Mouse (Mus musculus): Measurements from ENCODE around the gene Lrrc2. TPM values are rescaled to one million over a fixed set of nuclear protein-coding genes. Genes with fewer than 3 reads are reported as not detected.

Lrrc2 gene
- polyA plus RNA-seq, 1 experiment from 2014 or later: not detected

DNA sequence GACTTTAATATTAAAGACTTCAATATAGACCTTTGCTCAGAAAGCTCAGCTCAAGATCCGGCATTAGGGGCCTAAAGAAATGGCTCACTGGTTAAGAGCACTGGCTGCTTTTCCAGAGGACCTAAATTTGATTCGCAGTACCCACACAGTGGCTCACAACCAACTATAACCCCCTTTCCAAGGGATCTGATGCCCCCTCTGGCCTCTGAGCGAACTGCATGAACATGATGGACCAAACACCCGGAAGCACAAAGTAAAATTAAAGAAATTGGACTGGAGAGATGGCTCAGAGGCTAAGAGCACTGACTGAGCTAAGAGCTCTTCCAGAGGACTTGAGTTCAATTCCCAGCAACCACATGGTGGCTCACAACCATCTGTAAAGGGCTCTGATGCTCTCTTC lies 64.3 kb downstream of the Lrrc2 start:
- no peak for DNase-seq
- H3K27me3 ChIP-seq (ENCODE audit: insufficient read depth, low read length): no peaks in the 10 kb centered on the region
- H3K4me1 ChIP-seq (ENCODE audit: insufficient read depth): no peaks in the 10 kb centered on the region
- no peak overlapping the region for H3K4me3 ChIP-seq (ENCODE audit: low read depth, low read length)
- no peaks in the 10 kb centered on the region for H3K9me3 ChIP-seq (ENCODE audit: low read depth, low read length)
- peak; percentile 23; the same call in 1 of the 2 replicates for TF ChIP-seq CTCF (IDR thresholded peaks at IDR 0.05; ENCODE audit: low read depth)
- no peaks in the 10 kb centered on the region for H3K36me3 ChIP-seq (ENCODE audit: insufficient read depth)
- no peak for ATAC-seq (ENCODE audit: insufficient read depth)
- WGBS: 80% methylated on average over 4 of the region's 4 CpGs
- H3K9ac ChIP-seq: no peak overlapping the region
- no peak overlapping the region for H3K27ac ChIP-seq (ENCODE audit: low read depth)
- H3K4me2 ChIP-seq: no peak overlapping the region

DNA sequence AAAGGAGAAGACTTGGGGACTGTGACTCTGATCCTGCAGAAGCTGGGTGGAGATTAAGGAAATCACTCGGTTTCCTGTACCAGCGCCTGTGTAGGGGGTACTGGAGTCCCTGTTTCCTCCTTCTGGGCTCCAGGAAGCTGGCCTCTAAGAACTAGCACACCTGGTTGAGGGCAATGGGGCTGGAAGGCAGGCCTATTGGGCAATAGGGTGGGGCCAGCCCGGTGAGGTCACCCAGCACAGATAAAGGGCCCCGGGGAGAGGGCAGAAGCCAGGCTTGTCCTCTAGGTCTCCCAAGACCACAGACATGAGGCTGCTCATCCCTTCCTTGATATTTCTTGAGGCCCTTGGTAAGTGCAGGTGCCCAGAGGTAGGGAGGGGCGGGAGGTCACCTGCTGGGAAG lies 67.7 kb downstream of the Lrrc2 start, which contains the start of gene Ltf:
TSS of gene Ltf (plus strand) at position 250 of the 400 bp plus-strand sequence.
- no peak for TF ChIP-seq CTCF (IDR thresholded peaks at IDR 0.05; ENCODE audit: low read depth)
- H3K27ac ChIP-seq (ENCODE audit: low read depth): no peak within 1 kb of the TSS
- no peak for ATAC-seq (ENCODE audit: insufficient read depth)
- no peaks in the 10 kb centered on the region for H3K9me3 ChIP-seq (ENCODE audit: low read depth, low read length)
- H3K9ac ChIP-seq: no peak within 1 kb of the TSS
- no peak within 1 kb of the TSS for H3K4me3 ChIP-seq (ENCODE audit: low read depth, low read length)
- H3K4me1 ChIP-seq (ENCODE audit: insufficient read depth): no peaks in the 10 kb centered on the region
- H3K4me2 ChIP-seq: no peak within 1 kb of the TSS
- no peaks in the 10 kb centered on the region for H3K27me3 ChIP-seq (ENCODE audit: insufficient read depth, low read length)
- 69% methylated on average over 5 of the region's 5 CpGs for WGBS
- DNase-seq: no peak
- no peaks in the 10 kb centered on the region for H3K36me3 ChIP-seq (ENCODE audit: insufficient read depth)

DNA sequence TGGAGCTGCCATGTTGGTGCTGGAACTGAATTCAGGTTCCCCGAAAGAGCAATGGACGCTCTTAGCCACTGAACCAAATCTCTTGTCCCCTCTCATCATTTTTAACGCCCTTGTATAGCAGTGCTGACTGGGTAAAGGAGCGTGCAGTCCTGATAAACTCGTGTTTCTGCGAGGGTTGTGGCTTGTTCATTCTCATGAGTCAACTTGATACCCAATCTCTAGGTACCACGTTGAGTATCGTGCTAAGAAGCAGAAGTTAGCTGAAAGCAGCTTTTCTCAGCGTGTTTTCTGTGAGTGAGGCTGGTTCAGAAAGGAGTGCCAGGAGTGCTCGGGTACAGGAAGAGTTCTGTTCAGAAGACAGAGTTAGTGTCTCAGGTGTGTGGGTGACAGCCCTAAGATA lies 75.4 kb downstream of the Lrrc2 start:
- H3K27ac ChIP-seq (ENCODE audit: low read depth): no peak overlapping the region
- no peaks in the 10 kb centered on the region for H3K27me3 ChIP-seq (ENCODE audit: insufficient read depth, low read length)
- ATAC-seq (ENCODE audit: insufficient read depth) (no peak), DNase-seq (no peak)
- no peaks in the 10 kb centered on the region for H3K4me1 ChIP-seq (ENCODE audit: insufficient read depth)
- 83% methylated on average over 10 of the region's 10 CpGs for WGBS
- H3K9me3 ChIP-seq (ENCODE audit: low read depth, low read length): no peaks in the 10 kb centered on the region
- no peaks in the 10 kb centered on the region for H3K36me3 ChIP-seq (ENCODE audit: insufficient read depth)
- H3K9ac ChIP-seq: no peak overlapping the region
- H3K4me2 ChIP-seq: no peak overlapping the region
- no peak for TF ChIP-seq CTCF (IDR thresholded peaks at IDR 0.05; ENCODE audit: low read depth)
- H3K4me3 ChIP-seq (ENCODE audit: low read depth, low read length): no peak overlapping the region

Small RNAs within 50 kb of the gene (microRNA-seq; reads per million reads assigned to microRNA genes)
- gene Gm24269 (ENCODE audit: borderline number of aligned reads): not detected

Other genes with a start within 250 kb of the Lrrc2 start
- 1.9 TPM in 2 replicates for gene Myl3, start 209.7 kb upstream of the Lrrc2 start, polyA plus RNA-seq (2014; fragmentation: Nextera tagmentation; extraction: Ambion mirVana)
- 88.6 and 97.8 TPM in 2 replicates for gene Pth1r, start 204.4 kb upstream of the Lrrc2 start, polyA plus RNA-seq (2014; fragmentation: Nextera tagmentation; extraction: Ambion mirVana)
- not detected in 2 replicates for gene Prss42, start 153.4 kb upstream of the Lrrc2 start, polyA plus RNA-seq (2014; fragmentation: Nextera tagmentation; extraction: Ambion mirVana)
- gene Prss44, start 137.6 kb upstream of the Lrrc2 start, polyA plus RNA-seq (2014; fragmentation: Nextera tagmentation; extraction: Ambion mirVana): not detected in 2 replicates
- not detected in 2 replicates for gene Prss43, start 124.9 kb upstream of the Lrrc2 start, polyA plus RNA-seq (2014; fragmentation: Nextera tagmentation; extraction: Ambion mirVana)
- gene Prss45, start 117.0 kb upstream of the Lrrc2 start, polyA plus RNA-seq (2014; fragmentation: Nextera tagmentation; extraction: Ambion mirVana): 0.15 TPM in 1 of 2 replicates, not detected in the other
- gene Prss46, start 107.0 kb upstream of the Lrrc2 start, polyA plus RNA-seq (2014; fragmentation: Nextera tagmentation; extraction: Ambion mirVana): not detected in 2 replicates
- not detected in 2 replicates for gene Prss50, start 93.6 kb upstream of the Lrrc2 start, polyA plus RNA-seq (2014; fragmentation: Nextera tagmentation; extraction: Ambion mirVana)
- gene Als2cl, start 71.7 kb upstream of the Lrrc2 start, polyA plus RNA-seq (2014; fragmentation: Nextera tagmentation; extraction: Ambion mirVana): 4.5 and 5.1 TPM in 2 replicates
- gene Tmie, start 71.4 kb upstream of the Lrrc2 start, polyA plus RNA-seq (2014; fragmentation: Nextera tagmentation; extraction: Ambion mirVana): 0.21 and 0.31 TPM in 2 replicates
- not detected in 2 replicates for gene Fam240a, start 34.7 kb upstream of the Lrrc2 start, polyA plus RNA-seq (2014; fragmentation: Nextera tagmentation; extraction: Ambion mirVana)
- gene Tdgf1, start 5.4 kb upstream of the Lrrc2 start, polyA plus RNA-seq (2014; fragmentation: Nextera tagmentation; extraction: Ambion mirVana): not detected in 2 replicates
- gene Rtp3, start 39.0 kb downstream of the Lrrc2 start, polyA plus RNA-seq (2014; fragmentation: Nextera tagmentation; extraction: Ambion mirVana): 0.15 and 0.41 TPM in 2 replicates
- gene Ltf, start 67.7 kb downstream of the Lrrc2 start, polyA plus RNA-seq (2014; fragmentation: Nextera tagmentation; extraction: Ambion mirVana): 0.17 and 2.5 TPM in 2 replicates
- 2.1 and 2.9 TPM in 2 replicates for gene Ccrl2, start 106.0 kb downstream of the Lrrc2 start, polyA plus RNA-seq (2014; fragmentation: Nextera tagmentation; extraction: Ambion mirVana)
- gene Lrrfip2, start 166.0 kb downstream of the Lrrc2 start, polyA plus RNA-seq (2014; fragmentation: Nextera tagmentation; extraction: Ambion mirVana): 39.6 and 40.4 TPM in 2 replicates